Mouse (Mus musculus): ENCODE measurements at regions not wholly inside any gene's neighbourhood (a gene's known extent, or its start where the extent isn't known, plus 50 kb on each side); places are given as distances from the start of the nearest gene placed in this dataset.

DNA sequence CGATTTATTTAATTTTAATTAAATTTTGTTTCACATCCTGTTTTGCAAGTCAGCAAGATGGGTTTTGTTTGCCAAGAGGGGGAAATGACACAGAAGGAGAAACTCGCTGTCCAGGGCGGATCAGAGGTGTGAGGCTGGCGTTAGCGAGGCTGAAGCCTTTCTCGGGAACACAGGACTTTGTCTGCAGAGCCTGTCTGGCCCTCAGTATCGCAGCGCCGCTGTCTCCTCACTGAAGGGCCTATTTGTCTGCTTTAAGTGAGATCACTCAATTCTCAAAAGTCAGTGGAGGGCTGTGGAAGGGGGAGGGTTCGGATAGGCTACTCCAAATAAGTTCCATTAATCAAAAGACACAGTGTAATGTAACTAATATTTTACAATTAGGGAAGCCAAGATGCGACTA lies 430.8 kb downstream of the Zfp536 start:
- Histone ChIP-seq H3K27me3 (replicated peaks; ENCODE audit: control insufficient read depth, insufficient read depth, low read length) (no peaks in the 10 kb centered on the region), H3K4me1 (ENCODE audit: control insufficient read depth, insufficient read depth, low read length) (no peaks in the 10 kb centered on the region), H3K4me3 (ENCODE audit: insufficient read depth, low read depth, low read length) (no peak overlapping the region), H3K27ac (ENCODE audit: insufficient read depth, low read depth, low read length) (no peak overlapping the region), H3K36me3 (ENCODE audit: control insufficient read depth, insufficient read depth, low read length) (no peaks in the 10 kb centered on the region)
- WGBS = 18% methylated on average over 11 of the region's 11 CpGs
- no peak for DNase-seq
- TF ChIP-seq POLR2A (IDR thresholded peaks at IDR 0.05; ENCODE audit: low read depth, low read length) = no peak
- TF ChIP-seq CTCF (conservative IDR thresholded peaks at IDR 0.05; ENCODE audit: insufficient read depth, insufficient read length, low read depth, low read length) = no peak

DNA sequence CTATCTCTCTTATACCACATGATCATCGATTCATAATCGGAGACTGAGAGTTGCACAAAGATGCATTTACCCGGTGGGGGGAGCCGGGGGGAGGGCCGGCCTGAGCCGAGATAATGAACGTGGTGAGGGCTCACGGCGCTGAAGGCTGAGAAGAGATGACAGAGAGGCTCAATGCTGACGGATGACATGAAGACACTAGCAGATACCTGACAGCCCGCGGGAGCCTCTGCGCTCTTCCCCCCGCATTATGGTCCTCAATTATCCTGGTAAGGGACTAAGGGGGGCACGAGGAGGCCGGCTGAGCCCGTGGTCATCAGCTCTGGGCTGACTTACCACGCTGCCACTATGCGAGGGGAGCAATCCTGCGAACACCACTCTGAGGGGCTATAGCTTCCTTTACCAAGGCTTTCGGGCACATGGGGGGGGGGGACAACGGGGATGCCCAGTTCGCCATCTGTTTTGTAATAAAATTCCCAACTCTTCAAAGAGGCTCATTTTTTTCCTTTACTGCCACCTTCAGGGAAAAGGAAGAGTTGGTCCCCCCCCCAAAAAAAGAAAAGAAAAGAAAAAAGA lies 430.3 kb downstream of the Zfp536 start:
- Histone ChIP-seq H3K4me1 (ENCODE audit: control insufficient read depth, insufficient read depth, low read length) (no peaks in the 10 kb centered on the region), H3K4me3 (ENCODE audit: insufficient read depth, low read depth, low read length) (no peak overlapping the region), H3K27me3 (replicated peaks; ENCODE audit: control insufficient read depth, insufficient read depth, low read length) (no peaks in the 10 kb centered on the region), H3K27ac (ENCODE audit: insufficient read depth, low read depth, low read length) (no peak overlapping the region), H3K36me3 (ENCODE audit: control insufficient read depth, insufficient read depth, low read length) (no peaks in the 10 kb centered on the region)
- TF ChIP-seq POLR2A (IDR thresholded peaks at IDR 0.05; ENCODE audit: low read depth, low read length) = no peak
- no peak for TF ChIP-seq CTCF (conservative IDR thresholded peaks at IDR 0.05; ENCODE audit: insufficient read depth, insufficient read length, low read depth, low read length)
- no peak for DNase-seq
- 16% methylated on average over 23 of the region's 23 CpGs for WGBS

DNA sequence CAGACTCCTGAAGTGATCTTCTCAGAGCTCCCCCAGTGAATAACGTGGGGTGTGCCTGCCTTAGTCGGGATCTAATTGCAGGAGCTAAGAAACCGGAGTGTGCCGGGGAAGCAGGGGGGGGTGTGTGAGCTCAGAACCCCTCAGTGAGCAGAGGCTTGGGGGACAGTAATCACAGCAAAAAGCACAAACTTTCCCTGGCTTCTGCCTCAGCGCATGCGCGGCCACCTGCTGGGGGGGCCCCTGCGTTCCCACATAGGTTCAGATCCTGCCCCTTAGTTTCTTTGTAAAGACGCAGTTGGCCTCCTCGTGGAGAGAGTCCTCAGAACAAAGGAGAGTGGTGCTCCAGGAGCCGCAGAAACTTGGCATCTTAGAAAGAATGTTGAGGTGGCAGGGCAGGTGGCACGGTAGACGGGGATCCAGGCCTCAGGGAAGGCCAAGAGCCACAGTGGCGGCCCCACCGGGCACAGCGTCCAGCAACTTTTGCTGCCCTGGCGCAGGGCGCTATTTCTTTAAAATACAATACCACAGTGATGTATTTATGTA lies 429.7 kb downstream of the Zfp536 start:
- H3K27ac ChIP-seq (ENCODE audit: insufficient read depth, low read depth, low read length) = no peak overlapping the region
- H3K27me3 ChIP-seq (replicated peaks; ENCODE audit: control insufficient read depth, insufficient read depth, low read length) = no peaks in the 10 kb centered on the region
- TF ChIP-seq POLR2A (IDR thresholded peaks at IDR 0.05; ENCODE audit: low read depth, low read length) = no peak
- TF ChIP-seq CTCF (conservative IDR thresholded peaks at IDR 0.05; ENCODE audit: insufficient read depth, insufficient read length, low read depth, low read length) = no peak
- H3K4me1 ChIP-seq (ENCODE audit: control insufficient read depth, insufficient read depth, low read length) = no peaks in the 10 kb centered on the region
- no peak for DNase-seq
- 41% methylated on average over 18 of the region's 18 CpGs for WGBS
- no peak overlapping the region for H3K4me3 ChIP-seq (ENCODE audit: insufficient read depth, low read depth, low read length)
- H3K36me3 ChIP-seq (ENCODE audit: control insufficient read depth, insufficient read depth, low read length) = no peaks in the 10 kb centered on the region

DNA sequence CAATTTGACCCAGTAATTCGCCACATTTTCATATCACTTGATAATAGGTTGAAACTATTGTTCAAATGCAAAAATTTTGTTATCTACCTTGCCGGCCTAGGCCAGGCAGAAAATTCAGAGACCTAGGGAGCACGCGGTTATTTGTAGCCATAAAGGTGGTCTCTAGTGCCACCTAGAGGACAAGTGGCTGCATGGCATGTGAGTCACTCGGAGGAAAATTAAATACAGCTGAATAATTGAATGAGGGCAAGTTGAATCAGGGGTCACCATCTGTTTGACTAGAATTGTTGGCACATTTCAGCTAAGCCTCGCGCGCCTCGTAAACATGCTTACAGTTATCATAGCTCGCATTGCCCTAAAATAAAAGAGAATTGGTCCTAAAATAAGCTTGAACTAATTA lies 427.4 kb downstream of the Zfp536 start:
- Histone ChIP-seq H3K27ac (ENCODE audit: insufficient read depth, low read depth, low read length) (no peak overlapping the region), H3K27me3 (replicated peaks; ENCODE audit: control insufficient read depth, insufficient read depth, low read length) (no peaks in the 10 kb centered on the region), H3K4me1 (ENCODE audit: control insufficient read depth, insufficient read depth, low read length) (no peaks in the 10 kb centered on the region), H3K4me3 (ENCODE audit: insufficient read depth, low read depth, low read length) (no peak overlapping the region), H3K36me3 (ENCODE audit: control insufficient read depth, insufficient read depth, low read length) (no peaks in the 10 kb centered on the region)
- peak; percentile 65 for DNase-seq
- no peak for TF ChIP-seq POLR2A (IDR thresholded peaks at IDR 0.05; ENCODE audit: low read depth, low read length)
- TF ChIP-seq CTCF (conservative IDR thresholded peaks at IDR 0.05; ENCODE audit: insufficient read depth, insufficient read length, low read depth, low read length) = peak; percentile 94
- WGBS = 4% methylated on average over 10 of the region's 10 CpGs

DNA sequence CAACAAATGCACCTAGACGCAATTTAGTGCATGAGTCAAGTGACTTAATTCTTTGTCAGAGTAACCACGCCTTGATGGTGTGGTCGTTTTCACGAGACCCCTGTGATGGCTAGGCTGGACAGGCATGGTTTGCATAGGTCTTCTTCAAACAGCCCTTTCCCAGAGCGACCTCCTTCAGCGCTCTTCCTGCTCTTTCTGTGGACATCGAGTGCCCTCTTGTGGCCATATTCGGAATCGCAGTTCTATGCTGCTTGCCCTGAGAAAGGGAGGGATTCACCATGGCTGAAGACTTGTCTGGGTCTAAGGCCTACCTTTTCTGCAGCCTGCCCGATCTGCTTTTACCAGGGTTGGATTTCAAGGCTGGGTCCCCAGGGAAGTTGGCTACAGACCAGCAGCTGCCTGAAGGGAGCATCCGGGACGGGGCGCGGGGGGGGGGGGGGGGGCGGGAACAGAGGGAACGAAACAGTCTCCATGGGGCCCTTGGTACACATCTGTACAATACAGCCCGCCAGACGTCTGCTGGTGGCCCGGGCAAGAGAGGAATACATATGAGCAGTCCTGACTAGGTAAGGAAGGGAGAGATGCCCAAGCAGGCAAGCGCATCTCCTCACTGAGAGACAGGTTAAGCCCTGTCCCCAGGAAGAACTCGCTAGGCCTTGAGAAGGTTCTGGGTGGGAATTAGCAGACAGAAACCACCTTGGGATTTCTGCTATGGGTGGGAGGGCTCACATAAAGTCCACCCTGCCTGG lies 415.6 kb downstream of the Zfp536 start:
- no peaks in the 10 kb centered on the region for H3K27me3 ChIP-seq (replicated peaks; ENCODE audit: control insufficient read depth, insufficient read depth, low read length)
- H3K4me1 ChIP-seq (ENCODE audit: control insufficient read depth, insufficient read depth, low read length) = no peaks in the 10 kb centered on the region
- DNase-seq = peak; percentile 76
- no peaks in the 10 kb centered on the region for H3K36me3 ChIP-seq (ENCODE audit: control insufficient read depth, insufficient read depth, low read length)
- H3K4me3 ChIP-seq (ENCODE audit: insufficient read depth, low read depth, low read length) = no peak overlapping the region
- TF ChIP-seq CTCF (conservative IDR thresholded peaks at IDR 0.05; ENCODE audit: insufficient read depth, insufficient read length, low read depth, low read length) (peak; percentile 96), POLR2A (IDR thresholded peaks at IDR 0.05; ENCODE audit: low read depth, low read length) (no peak)
- H3K27ac ChIP-seq (ENCODE audit: insufficient read depth, low read depth, low read length) = no peak overlapping the region
- WGBS = 24% methylated on average over 21 of the region's 21 CpGs

DNA sequence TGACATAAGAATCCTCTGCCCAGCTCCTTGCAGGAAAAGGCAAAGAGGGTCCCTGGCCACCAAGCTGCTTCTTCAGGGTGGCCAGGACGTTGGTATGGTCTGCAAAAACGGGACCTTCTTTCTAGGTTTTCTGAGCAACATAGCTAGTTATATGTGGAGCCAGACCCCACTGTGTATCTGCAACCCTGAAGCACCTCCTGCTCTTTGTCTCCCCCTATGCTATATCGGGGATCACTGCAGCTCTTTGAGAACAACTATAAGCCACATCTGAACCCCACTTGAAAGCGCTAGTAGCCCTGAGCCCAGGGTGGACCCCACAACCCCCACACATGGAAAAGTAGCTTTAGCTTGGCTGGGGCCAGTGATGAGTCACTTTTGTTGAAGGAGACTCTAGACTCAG lies 414.9 kb downstream of the Zfp536 start:
- H3K4me3 ChIP-seq (ENCODE audit: insufficient read depth, low read depth, low read length) = no peak overlapping the region
- no peaks in the 10 kb centered on the region for H3K27me3 ChIP-seq (replicated peaks; ENCODE audit: control insufficient read depth, insufficient read depth, low read length)
- no peak overlapping the region for H3K27ac ChIP-seq (ENCODE audit: insufficient read depth, low read depth, low read length)
- H3K36me3 ChIP-seq (ENCODE audit: control insufficient read depth, insufficient read depth, low read length) = no peaks in the 10 kb centered on the region
- DNase-seq = no peak
- WGBS = 76% methylated on average over 4 of the region's 4 CpGs
- no peaks in the 10 kb centered on the region for H3K4me1 ChIP-seq (ENCODE audit: control insufficient read depth, insufficient read depth, low read length)
- TF ChIP-seq CTCF (conservative IDR thresholded peaks at IDR 0.05; ENCODE audit: insufficient read depth, insufficient read length, low read depth, low read length) (0 out of 2 replicates have a peak, but pooled peaks have one; percentile 13), POLR2A (IDR thresholded peaks at IDR 0.05; ENCODE audit: low read depth, low read length) (no peak)

DNA sequence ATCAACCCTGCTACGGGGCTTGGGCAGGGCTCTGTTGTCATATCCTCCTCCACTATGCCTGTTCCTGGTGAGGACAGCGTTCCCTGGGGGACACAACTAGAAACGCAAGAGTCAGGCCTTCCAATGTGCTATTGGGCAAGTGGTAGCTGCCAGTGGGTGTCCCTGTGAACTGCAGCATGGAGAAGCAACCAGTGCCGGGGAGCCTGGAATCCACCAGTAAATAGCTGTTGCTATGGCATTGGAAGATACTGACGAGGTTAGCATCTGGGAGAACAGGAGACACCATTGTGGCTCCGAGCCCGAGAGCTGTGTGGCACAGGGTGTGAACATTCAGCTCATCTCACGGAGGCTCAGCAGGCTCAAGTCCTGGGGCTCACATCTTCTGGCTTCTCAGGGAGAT lies 414.0 kb downstream of the Zfp536 start:
- Histone ChIP-seq H3K36me3 (ENCODE audit: control insufficient read depth, insufficient read depth, low read length) (no peaks in the 10 kb centered on the region), H3K27ac (ENCODE audit: insufficient read depth, low read depth, low read length) (no peak overlapping the region), H3K4me3 (ENCODE audit: insufficient read depth, low read depth, low read length) (no peak overlapping the region), H3K27me3 (replicated peaks; ENCODE audit: control insufficient read depth, insufficient read depth, low read length) (no peaks in the 10 kb centered on the region), H3K4me1 (ENCODE audit: control insufficient read depth, insufficient read depth, low read length) (no peaks in the 10 kb centered on the region)
- WGBS = 89% methylated on average over 8 of the region's 8 CpGs
- TF ChIP-seq CTCF (conservative IDR thresholded peaks at IDR 0.05; ENCODE audit: insufficient read depth, insufficient read length, low read depth, low read length) (no peak), POLR2A (IDR thresholded peaks at IDR 0.05; ENCODE audit: low read depth, low read length) (no peak)
- no peak for DNase-seq

Data from kidney, adult 2 months (tissue).